Mouse (Mus musculus) kidney, adult 18-20 months (tissue): ENCODE results near the gene Taf1c.
A peak's percentile ranks its signal among the peaks of the same experiment; 100 is the strongest.

Experiments used
- DNase-seq: peaks from one replicate; pipeline ENCODE4 v3.0.0; 2021

Taf1c gene

GRCm38 (mm10) chr8:119604996-119605395 lies at the start of gene Taf1c:
Gene Taf1c (minus strand): TSS chr8:119605222.
- peak; percentile 94 for DNase-seq

GRCm38 (mm10) chr8:119651324-119651723 lies 46.3 kb upstream of the Taf1c start:
- DNase-seq = no peak

- DNase-seq = no peak
Measured at GRCm38 (mm10) chr8:119646846-119647245, 41.8 kb upstream of the Taf1c start.

GRCm38 (mm10) chr8:119646197-119646596 lies 41.2 kb upstream of the Taf1c start:
- DNase-seq = no peak

GRCm38 (mm10) chr8:119644981-119645597 lies 40.1 kb upstream of the Taf1c start:
- no peak for DNase-seq

GRCm38 (mm10) chr8:119644429-119644960 lies 39.5 kb upstream of the Taf1c start:
- no peak for DNase-seq

GRCm38 (mm10) chr8:119642960-119643359 lies 37.9 kb upstream of the Taf1c start:
- DNase-seq = no peak

GRCm38 (mm10) chr8:119641058-119641457 lies 36.0 kb upstream of the Taf1c start:
- no peak for DNase-seq

GRCm38 (mm10) chr8:119639798-119640197 lies 34.8 kb upstream of the Taf1c start:
- DNase-seq = no peak

- no peak for DNase-seq
Measured at GRCm38 (mm10) chr8:119638261-119638660, 33.2 kb upstream of the Taf1c start.

- DNase-seq = no peak
Measured at GRCm38 (mm10) chr8:119637381-119637780, 32.4 kb upstream of the Taf1c start.

GRCm38 (mm10) chr8:119636766-119637165 lies 31.7 kb upstream of the Taf1c start:
- no peak for DNase-seq

GRCm38 (mm10) chr8:119635958-119636357 lies 30.9 kb upstream of the Taf1c start:
- DNase-seq = no peak

- DNase-seq = peak; percentile 14
Measured at GRCm38 (mm10) chr8:119635378-119635777, 30.4 kb upstream of the Taf1c start, which contains the start of gene Kcng4. Gene Kcng4 (minus strand): TSS chr8:119635680.

- DNase-seq = peak; percentile 26
Measured at GRCm38 (mm10) chr8:119634616-119635336, 29.8 kb upstream of the Taf1c start.

GRCm38 (mm10) chr8:119632909-119633308 lies 27.9 kb upstream of the Taf1c start:
- no peak for DNase-seq

GRCm38 (mm10) chr8:119632246-119632645 lies 27.2 kb upstream of the Taf1c start:
- no peak for DNase-seq

GRCm38 (mm10) chr8:119630841-119631240 lies 25.8 kb upstream of the Taf1c start:
- DNase-seq = no peak

GRCm38 (mm10) chr8:119627613-119628359 lies 22.8 kb upstream of the Taf1c start:
- no peak for DNase-seq

- no peak for DNase-seq
Measured at GRCm38 (mm10) chr8:119627199-119627598, 22.2 kb upstream of the Taf1c start.

GRCm38 (mm10) chr8:119625788-119626187 lies 20.8 kb upstream of the Taf1c start:
- DNase-seq = no peak

GRCm38 (mm10) chr8:119624916-119625315 lies 19.9 kb upstream of the Taf1c start:
- no peak for DNase-seq

- DNase-seq = no peak
Measured at GRCm38 (mm10) chr8:119623744-119624143, 18.7 kb upstream of the Taf1c start.
